Mouse (Mus musculus) mouse embryonic stem cell (cell line): ENCODE results near the gene Ano6.

Source experiments
- in situ Hi-C, 2 experiments: fragments of 300-500 bp; cut with MboI; formaldehyde crosslinking; loops; 1 replicate in 1 of 2; 3 replicates in 1 of 2; pipeline ENCODE4 v1.14.3; 2019 to 2020; ENCODE audit warnings: low sequenced_read_pairs in 2 of 2, low pct_unique_long_range_greater_than_20kb in 1 of 2, mixed read lengths in 1 of 2; ENCODE audit not compliant: unreplicated experiment in 1 of 2

The Ano6 gene

GRCm38 (mm10) chr15:95974021-95974597 lies 183.5 kb downstream of the Ano6 start:
- in situ Hi-C loops: no loop called here

GRCm38 (mm10) chr15:95976156-95976876 lies 185.7 kb downstream of the Ano6 start:
- in situ Hi-C loops: no loop called here

- in situ Hi-C loops: no loop called here
Measured at GRCm38 (mm10) chr15:95977169-95977938, 186.7 kb downstream of the Ano6 start.

- in situ Hi-C loops: no loop called here
Measured at GRCm38 (mm10) chr15:95977939-95978252, 187.3 kb downstream of the Ano6 start.

GRCm38 (mm10) chr15:95980641-95981040 lies 190.0 kb downstream of the Ano6 start:
- in situ Hi-C loops: no loop called here

GRCm38 (mm10) chr15:95987916-95988315 lies 197.3 kb downstream of the Ano6 start:
- in situ Hi-C loops: no loop called here

GRCm38 (mm10) chr15:95989496-95990124 lies 199.0 kb downstream of the Ano6 start:
- in situ Hi-C loops: no loop called here

- in situ Hi-C loops: no loop called here
Measured at GRCm38 (mm10) chr15:96002958-96003601, 212.4 kb downstream of the Ano6 start.

- in situ Hi-C loops: no loop called here
Measured at GRCm38 (mm10) chr15:96011640-96012390, 221.2 kb downstream of the Ano6 start.

GRCm38 (mm10) chr15:96012391-96012775 lies 221.7 kb downstream of the Ano6 start:
- in situ Hi-C loops: no loop called here

GRCm38 (mm10) chr15:96014501-96014900 lies 223.9 kb downstream of the Ano6 start:
- in situ Hi-C loops: no loop called here

- in situ Hi-C loops: no loop called here
Measured at GRCm38 (mm10) chr15:96020465-96020864, 229.8 kb downstream of the Ano6 start.

GRCm38 (mm10) chr15:96021506-96021905 lies 230.9 kb downstream of the Ano6 start:
- in situ Hi-C loops: no loop called here
